Mouse (Mus musculus): ENCODE measurements at regions not wholly inside any gene's neighbourhood (a gene's known extent, or its start where the extent isn't known, plus 50 kb on each side); places are given as distances from the start of the nearest gene placed in this dataset.

DNA sequence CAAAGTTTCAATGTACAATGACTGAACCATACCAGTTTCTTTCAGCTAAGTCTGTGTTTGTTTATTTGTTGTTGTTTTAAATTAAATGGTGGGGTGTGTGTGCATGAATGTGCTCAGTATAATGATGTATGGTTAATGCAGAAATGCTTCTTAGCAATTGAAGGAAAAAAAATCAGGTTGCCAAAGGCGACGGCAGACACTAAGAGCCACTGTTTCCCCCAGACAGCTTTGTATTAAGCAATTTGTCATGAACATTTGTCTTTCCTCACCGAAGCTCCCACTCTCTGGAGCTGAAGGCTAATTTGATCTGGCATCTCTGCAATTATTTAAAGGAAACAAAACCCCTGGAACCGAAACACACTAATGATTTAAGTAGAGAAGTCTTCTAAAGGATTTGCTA lies 360.7 kb downstream of the Bckdhb start:
- no peak for TF ChIP-seq CTCF (IDR thresholded peaks at IDR 0.05; ENCODE audit: low read depth, low read length)
- no peak for TF ChIP-seq GATA1 (IDR thresholded peaks at IDR 0.05; ENCODE audit: borderline replicate concordance, low read length)

Measured in G1E (cell line).